Mouse (Mus musculus): ENCODE data around the gene Saal1.
"Not testable (repeated sequence)": the region's sequence is repeated elsewhere in the genome, so short reads cannot be mapped to it uniquely, and the experiment has no call there.

Gene Saal1

DNA sequence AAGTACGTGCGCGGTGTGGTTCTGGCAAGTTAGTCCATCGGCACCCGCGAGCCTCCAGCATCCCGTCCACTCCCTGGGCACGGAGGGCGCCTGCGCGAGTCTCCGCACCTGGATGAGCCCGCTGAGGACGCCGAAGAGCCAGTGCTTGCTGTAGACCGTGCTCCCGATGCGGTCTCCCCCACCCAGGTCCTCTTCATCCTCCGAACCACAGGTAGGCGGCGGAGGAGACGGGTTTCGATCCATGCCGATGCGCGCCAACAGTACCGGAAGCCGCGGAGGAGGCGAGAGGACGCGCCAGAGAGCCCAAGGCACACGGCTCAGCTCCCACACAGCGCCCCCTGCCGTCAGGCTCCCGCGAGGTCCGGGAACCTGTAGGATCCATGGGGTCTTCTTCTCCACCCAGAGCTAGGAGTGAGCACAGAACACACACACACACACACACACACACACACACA is at the start of gene Saal1:
Saal1 (minus strand) TSS at position 291 of the 455 bp plus-strand sequence.
- peak; percentile 53 to 65 for DNase-seq (ENCODE audit: low read depth in 1 of 2, low spot score in 2 of 2)

DNA sequence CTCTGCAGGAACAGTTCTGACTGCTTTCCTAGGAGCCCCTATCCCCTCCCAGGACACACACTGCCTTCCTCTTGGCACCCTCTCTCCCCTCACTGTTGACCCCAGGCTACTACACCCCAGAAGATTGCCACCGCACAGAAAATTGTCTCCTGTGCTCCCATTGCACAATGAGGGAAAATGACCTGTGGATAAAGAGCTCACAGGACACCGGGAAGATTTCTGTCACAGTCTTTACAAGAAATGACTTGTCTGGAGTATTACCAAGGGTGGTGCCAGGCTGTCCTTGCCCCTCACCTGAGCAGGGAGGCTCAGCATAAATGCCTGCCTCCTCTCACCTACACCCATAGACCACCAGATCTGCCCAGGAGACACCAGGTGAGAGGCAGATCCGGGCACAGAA is 41.0 kb upstream of the Saal1 start, which contains the start of gene Saa2:
Saa2 (plus strand) TSS at position 301 of the 400 bp plus-strand sequence.
- no peak for DNase-seq (ENCODE audit: low read depth in 1 of 2, low spot score in 2 of 2)

DNA sequence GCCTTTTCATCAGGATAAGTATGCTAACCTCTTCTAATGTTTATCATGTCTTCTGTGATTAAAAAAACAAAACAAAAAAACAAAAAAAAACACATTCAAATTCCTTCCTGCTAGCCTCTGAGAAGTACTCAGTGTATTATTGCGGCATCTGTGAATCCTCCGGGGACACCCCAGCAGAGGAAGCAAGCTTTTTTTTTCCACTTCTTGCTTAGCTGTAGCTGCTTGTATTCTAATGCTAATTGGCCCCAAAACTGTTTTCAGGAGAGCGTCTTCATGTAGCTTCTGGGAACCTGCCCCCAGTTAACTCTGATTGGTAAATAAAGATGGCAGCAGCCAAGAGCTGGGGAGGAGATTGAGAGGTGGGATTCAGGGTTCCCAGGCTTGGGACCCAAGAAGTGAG is 38.0 kb upstream of the Saal1 start:
- no peak for DNase-seq (ENCODE audit: low read depth in 1 of 2, low spot score in 2 of 2)

DNA sequence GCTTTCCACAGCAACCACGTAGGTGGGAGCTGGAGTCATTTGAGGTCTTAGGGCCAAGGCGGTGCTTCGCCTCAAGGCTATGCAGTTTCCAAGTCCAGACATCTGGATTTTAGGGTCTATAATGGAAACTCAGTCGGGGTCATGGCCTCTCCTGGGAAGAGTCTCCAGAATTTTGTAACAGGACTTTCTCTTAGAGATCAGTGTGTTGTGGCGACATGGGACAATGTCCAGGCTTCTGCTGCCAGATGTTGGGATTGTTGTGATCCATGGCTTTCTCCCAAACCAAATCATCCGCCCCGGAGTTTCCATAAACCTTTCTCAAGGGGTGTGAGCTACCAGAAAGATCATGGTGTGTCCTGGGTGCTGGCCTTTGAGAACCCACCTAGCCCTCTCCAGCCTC is 35.9 kb upstream of the Saal1 start:
- DNase-seq (ENCODE audit: low read depth in 1 of 2, low spot score in 2 of 2), result no peak

DNA sequence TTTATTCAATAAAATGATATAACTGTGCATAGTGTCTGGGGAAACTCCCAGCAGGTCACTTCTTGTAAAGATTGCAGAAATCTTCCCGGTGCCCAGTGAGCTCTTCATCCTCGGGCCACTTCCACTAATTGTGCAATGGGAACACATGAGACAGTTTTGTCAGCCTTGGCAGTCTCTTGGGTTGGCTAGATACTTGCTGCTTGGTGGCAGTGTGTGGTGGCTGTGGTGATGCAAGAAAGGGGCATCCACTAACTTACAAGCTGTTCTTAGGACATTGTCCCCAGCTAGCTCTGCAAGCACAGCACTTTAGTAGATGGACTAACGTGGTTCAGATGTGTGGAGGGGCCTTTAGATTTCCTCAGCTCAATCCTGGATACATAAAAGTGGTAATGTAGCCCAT is 35.3 kb upstream of the Saal1 start:
- DNase-seq (ENCODE audit: low read depth in 1 of 2, low spot score in 2 of 2), result peak; percentile 6 to 16

DNA sequence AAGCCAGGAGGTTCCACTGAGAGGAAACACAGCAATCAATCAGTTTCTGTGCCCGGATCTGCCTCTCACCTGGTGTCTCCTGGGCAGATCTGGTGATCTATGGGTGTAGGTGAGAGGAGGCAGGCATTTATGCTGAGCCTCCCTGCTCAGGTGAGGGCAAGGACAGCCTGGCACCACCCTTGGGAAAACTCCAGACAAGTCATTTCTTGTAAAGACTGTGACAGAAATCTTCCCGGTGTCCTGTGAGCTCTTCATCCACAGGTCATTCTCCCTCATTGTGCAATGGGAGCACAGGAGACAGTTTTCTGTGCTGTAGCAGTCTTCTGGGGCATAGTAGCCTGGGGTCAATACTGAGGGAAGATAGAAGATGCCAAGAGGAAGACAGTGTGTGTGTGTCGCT is 32.4 kb upstream of the Saal1 start, which contains the start of gene Saa1:
Saa1 (minus strand) TSS at position 101 of the 400 bp plus-strand sequence.
- not testable (repeated sequence) for DNase-seq (ENCODE audit: low read depth in 1 of 2, low spot score in 2 of 2)

DNA sequence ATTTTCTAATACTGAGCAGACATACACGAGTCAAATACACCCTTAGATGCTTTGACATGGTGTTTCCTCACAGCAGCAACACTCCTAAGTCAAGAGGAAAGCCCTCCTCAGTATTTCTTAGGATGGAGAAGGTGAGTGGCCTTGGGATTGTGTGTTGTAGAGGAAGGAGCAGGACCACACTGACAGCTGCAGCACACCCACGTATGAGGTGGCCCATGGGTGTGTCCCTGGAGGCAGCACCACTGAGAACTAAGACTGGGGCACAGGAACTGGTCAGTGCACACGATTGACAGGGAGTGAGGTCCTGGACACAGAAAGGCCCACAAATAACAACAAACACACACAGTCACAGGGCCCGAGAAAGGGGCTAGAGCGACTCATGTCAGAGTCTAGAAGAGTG is 29.6 kb upstream of the Saal1 start:
- not testable (repeated sequence) for DNase-seq (ENCODE audit: low read depth in 1 of 2, low spot score in 2 of 2)

DNA sequence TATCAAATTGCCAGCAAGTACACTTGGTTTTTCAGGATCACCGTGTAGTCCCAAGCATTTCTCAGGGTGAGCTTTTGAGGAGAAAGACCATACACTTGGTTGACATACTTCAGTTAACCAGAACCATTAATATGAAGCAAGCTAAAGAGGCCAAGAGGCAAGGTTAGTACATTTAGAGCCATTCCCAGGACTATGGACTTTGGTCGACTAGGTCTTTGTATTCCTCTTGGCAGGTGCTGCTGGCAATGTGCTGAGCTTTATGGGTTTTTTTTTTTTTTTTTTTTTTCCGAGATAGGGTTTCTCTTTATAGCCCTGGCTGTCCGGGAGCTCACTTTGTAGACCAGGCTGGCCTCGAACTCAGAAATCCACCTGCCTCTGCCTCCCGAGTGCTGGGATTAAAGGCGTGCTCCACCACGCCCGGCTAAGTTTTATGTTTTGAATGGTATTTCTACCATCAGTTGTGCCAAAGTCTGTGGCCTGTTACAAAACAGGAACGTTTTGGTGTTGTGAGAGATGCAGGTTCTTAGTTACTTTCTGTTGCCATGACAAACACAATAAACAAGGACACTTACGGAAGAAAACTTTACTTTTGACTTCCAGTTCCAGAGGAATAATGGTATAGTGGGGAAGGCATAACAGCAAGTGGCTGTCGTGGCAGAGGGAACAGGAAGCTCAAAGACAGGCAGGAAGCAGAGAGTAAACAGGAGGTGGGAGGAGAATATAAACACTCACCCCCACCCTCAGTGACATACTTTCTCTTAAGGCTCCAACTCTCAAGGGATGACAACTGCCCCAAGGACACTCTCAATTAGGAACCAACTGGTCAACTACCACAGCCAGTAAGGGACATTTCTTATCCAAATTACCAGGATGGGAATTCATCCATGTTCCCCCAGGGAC is 28.3 kb upstream of the Saal1 start:
- no peak for DNase-seq (ENCODE audit: low read depth in 1 of 2, low spot score in 2 of 2)

DNA sequence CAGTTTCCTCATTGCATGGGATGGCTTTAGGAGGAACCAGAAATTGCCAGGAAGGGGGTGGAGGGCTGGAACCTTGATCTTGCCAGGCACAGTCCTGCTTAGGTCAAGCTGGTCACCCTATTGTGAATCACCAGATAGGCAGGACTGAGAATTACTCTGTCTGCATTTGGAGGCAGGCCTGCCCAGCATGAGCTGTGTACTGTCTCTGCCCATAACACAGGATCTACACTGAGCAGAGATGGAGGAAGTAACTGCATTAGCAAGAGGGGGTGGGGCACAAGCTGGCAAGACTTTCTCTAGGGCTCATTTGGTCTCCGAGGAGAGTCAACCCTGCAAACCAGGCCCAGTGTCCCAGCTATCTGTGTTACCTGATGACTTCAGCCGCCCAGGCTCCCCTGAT is 24.5 kb upstream of the Saal1 start:
- no peak for DNase-seq (ENCODE audit: low read depth in 1 of 2, low spot score in 2 of 2)

DNA sequence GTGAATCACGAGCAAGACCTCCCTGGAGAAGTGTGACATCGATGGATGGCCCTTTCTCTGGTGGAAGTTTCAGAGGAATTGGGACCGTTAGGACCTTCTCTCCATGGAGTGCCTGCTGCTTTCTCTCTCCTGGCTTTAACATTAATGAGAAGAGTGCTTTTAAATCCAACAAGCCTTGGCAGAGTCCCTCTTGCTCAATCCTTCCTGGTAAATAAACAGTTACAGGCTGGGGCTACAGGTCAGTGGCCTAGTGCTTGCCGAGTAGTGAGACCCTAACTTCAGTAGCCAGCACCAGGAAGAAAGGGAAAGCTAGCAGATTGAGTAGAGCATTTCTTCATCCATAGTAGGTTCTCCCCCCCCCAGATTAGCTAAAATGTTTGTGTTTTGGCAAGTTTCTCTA is 22.0 kb upstream of the Saal1 start, which contains the start of gene Saa4:
Saa4 (minus strand) TSS at position 146 of the 400 bp plus-strand sequence.
- no peak for DNase-seq (ENCODE audit: low read depth in 1 of 2, low spot score in 2 of 2)

DNA sequence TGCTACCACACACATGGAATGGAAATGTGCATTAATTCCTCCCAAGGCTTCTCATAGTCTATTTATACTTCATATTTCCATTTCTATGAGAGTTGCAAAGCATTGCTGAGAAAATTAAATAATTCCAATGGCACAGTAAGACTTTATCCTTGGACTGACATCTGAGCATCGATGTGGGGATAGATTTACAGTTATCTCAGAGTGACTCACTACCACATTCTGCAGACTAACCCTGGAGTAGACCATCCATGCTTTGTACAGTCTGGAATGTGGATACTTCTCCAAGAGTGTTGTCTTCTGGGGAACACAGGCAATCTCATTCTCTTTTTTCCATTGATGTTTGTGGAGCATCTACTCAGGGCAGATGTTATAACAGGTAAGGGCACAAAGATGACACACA is 17.1 kb upstream of the Saal1 start:
- no peak for DNase-seq (ENCODE audit: low read depth in 1 of 2, low spot score in 2 of 2)

DNA sequence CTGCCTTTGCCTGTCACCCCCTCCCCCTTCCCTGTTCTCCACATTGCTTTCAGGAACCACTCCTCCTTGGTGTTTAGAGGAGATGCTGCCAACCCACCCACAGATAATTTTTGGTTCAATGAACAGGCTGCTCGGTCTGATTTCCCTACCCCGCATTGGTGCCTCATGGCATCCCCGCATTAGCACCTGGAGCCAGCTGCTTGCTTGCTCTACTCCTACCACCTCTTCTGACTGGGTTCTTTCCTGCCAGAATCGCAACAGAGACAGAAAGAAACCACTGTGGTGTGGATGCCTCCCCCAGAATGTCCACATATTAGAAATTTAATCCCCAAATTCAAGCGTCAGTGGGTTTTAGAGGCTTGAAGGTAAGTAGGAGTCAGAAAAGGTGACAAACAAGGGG is 13.9 kb upstream of the Saal1 start:
- DNase-seq (ENCODE audit: low read depth in 1 of 2, low spot score in 2 of 2), result no peak

DNA sequence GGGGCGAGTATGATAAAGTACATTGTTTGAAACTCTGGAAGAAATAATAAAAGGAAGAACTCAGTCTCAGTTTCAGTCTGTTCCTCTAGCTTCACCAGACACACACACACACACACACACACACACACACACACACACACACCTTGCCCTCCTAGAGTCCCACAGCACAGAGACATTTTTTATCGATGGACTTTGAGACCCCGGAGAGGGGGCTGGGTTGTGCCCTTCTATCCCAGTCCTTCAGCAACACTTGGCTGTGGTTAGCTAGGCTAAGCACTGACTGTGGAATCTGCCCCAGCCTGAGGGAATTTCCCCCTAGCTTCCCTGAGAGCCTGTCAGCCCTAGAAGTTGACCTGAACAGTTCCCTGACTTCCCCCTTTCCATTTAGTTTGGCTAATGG is 13.4 kb upstream of the Saal1 start:
- no peak for DNase-seq (ENCODE audit: low read depth in 1 of 2, low spot score in 2 of 2)

DNA sequence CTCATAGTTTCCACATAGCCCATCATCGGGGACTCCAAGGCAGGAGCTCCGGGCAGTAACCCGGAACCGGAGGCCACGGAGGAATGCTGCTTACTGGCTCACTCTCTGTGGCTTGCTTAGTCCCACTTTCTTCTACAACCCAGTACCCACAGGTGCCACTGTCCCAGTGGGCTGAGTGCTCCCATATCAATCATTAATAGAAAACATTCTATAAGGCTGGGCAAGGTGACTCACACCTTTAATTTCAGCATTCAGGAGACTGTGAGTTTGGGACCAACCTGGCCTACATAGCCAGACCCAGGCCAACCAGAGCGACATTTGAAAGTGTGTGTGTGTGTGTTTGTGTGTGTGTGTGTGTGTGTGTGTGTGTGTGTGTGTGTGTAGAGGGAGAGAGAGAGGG is 12.9 kb upstream of the Saal1 start:
- DNase-seq (ENCODE audit: low read depth in 1 of 2, low spot score in 2 of 2), result no peak

DNA sequence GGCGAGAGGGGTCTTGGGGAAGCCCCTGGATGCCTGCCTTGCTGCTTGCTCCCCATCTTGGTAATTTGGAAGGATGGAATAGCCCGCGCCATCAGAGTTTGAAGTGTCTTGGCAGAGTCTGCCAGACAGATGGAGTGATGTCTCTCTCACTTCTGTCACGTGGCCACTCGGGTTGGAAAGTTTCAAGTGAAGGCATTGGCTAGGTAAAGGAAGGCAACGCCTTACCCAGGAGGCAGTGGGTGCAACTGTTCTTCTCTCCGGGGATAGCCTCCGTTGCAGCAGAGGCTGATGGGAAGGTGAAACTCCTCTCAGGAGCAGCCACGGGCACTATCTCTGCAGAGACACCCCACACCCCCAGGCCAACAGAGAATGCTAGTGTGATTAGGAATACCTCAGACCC is 10.0 kb upstream of the Saal1 start:
- no peak for DNase-seq (ENCODE audit: low read depth in 1 of 2, low spot score in 2 of 2)

DNA sequence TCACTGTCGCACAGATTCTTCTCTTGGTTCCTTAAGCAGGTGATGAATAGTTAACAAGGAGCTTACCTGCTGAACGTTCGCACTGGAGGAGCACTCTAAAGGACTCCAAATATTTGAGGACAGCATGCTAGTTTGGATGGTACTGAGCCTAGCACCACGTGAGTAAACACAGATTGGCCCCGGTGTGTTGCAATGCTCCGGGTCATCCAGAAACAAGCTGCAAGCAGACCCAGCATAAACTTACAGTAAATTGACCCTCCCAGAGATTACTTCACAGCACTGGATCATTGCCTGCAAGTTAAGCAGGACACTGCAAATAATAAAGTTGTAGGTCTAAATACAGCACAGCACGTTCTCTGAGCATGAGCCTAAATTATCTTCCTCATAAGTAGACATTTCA is 9.0 kb upstream of the Saal1 start:
- DNase-seq (ENCODE audit: low read depth in 1 of 2, low spot score in 2 of 2), result no peak

DNA sequence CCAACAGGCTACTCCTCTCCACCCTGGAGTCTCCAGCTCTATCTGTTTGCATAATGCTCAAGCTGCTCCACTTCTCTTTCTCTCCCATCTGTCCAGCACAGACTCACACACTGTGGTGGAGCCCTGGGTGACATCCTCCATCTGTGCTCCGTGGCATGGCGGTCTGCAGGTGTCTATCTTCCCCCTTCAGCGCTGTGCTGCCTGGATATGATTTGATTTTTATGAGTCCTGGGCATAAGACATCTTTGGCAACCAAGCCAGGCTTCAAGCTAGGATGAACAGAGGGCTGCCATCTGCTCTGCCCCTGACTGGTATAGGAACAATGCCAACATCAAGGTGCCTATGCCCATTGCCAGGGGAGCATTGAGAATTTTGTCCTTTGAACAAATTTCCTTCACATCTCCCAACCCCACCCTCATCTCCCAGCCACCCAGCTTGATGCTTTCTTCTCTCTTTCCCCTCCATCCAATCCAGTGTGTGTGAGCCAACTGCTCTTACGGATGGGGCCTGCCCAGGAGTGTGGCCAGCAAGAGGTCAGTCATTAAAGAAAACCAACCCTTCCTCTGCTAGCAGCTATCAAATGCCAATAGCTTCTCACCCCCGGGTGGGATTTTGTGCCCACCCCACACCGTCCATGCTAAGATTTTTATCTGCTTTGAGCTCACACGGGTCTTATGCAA is 8.3 kb upstream of the Saal1 start:
- no peak for DNase-seq (ENCODE audit: low read depth in 1 of 2, low spot score in 2 of 2)

DNA sequence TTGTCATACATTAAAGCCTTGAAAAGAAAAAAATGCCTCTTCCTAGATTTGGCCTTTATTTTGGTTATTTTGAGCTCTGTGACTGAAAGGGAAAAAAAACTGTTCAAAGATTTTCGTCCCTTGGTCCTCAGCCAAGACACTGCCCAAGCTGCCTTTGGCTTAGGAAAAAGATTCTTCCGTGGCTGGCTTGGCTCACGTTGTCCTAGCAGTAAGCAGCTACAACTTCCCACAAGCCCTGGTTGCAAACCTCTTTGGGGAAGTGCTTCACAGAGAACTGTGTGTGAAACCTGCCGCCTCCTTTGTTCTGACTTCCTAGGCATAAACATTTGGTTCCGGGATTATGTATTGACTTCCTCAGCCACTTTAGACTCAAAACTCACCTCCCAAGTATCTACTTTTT is 6.4 kb upstream of the Saal1 start:
- no peak for DNase-seq (ENCODE audit: low read depth in 1 of 2, low spot score in 2 of 2)

DNA sequence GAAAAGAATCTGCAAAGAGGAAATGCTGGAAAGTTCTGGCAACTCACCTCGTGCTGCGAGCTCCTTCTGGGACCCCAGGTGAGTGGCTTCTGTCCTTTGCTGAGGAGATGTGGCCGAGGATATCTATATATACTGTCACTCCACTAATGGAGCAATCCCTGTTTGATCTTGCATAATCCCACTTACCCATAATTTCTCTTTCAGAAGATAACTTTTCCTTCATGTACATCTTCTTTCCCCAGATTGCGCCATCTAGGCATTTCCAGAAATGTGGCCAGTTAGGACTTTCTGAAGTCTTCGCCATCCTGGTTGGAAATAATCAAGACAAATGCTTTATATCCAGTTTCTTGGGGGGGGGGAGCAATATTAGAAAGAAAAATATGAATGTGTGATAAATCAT is 5.1 kb upstream of the Saal1 start, which contains the start of gene Saa3:
Saa3 (minus strand) TSS at position 101 of the 400 bp plus-strand sequence.
- DNase-seq (ENCODE audit: low read depth in 1 of 2, low spot score in 2 of 2), result no peak

DNA sequence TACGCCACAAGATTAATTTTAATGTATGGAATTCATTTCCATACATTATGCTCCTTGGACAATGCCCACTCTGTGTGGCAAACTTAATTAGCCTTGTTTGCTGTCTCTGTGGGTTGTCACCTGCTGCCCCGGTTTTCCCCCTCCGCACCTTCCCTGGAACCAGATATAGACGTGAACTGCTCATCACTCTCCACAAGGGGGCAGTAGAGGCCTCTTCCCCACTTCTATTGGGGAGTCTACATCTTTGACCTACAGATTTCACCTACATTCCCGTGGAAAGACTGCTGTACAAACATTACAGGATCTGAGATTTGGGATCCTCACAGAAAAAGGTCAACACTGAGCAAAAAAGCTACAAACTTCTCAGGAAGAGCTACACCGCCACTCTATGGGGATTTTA is 4.0 kb upstream of the Saal1 start:
- peak in 1 of 2 experiments; percentile 52 for DNase-seq (ENCODE audit: low read depth in 1 of 2, low spot score in 2 of 2)

DNA sequence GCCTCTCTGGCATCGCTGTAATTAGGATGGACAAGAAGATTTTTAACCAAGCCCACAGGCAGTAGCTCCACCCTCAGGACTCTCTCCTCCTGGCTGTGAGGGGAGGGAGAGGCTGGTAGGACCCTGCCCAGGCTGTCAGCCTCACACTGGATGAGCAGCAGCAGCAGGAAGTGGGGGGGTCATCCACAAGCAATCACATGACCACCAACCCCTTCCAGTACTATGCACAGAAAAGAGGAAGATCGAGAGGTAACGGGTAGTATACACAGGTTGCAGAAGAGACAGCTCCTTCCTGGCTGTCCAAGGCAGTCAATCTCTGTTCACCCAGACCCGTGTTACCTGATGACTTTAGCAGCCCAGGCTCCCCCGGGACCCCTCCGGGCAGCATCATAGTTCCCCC is 1.8 kb upstream of the Saal1 start:
- no peak for DNase-seq (ENCODE audit: low read depth in 1 of 2, low spot score in 2 of 2)

DNA sequence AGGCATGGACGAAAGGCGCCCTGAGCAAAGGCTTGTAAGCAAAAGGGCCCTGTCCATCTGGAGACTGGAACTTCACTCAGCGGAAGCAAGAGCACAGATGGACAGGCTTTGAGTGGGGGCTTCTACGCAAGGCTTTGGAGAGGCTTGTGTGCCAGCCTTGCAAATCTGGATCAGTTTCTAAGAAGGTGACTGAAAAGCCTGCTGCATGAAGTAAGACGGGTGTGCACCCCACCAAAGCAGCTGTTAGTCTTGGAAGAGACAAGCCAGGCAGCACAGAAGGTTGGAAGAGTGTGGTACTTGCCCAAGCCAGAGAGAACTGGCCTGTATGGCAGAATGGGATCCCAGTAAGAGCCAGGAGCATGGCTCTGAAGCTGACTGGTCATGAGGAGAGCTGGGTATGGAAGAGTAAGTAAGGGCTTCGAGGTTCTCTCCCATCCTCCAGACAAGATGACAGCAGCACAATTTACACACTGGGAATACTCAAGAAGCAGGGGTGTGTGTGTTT is 9.9 kb downstream of the Saal1 start:
- DNase-seq (ENCODE audit: low read depth in 1 of 2, low spot score in 2 of 2), result no peak
